Mouse (Mus musculus): ENCODE data around the gene Anks1. TPM values are rescaled to one million over a fixed set of nuclear protein-coding genes. Genes with fewer than 3 reads are reported as not detected.

Gene Anks1
- polyA plus RNA-seq, 1 experiment, result 14.0 TPM

DNA sequence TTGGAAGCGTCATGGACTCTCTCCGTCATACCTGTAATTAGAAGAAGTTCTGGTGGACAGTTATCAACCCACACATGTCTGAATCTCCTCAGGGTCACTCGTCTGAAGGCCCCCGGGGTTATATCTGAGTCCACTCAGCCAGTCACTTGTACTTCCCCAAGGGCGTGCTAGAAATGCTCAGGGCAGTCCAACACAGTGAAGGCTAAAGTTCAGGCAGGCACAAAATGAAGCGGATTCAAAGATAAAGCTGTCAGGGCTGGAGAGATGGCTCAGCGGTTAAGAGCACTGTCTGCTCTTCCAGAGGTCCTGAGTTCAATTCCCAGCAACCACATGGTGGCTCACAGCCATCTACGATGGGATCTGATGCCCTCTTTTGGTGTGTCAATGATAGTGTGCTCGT is 168.9 kb downstream of the Anks1 start:
- no peak overlapping the region for H3K27ac ChIP-seq (replicated peaks; ENCODE audit: low read depth, low read length)
- H3K4me1 ChIP-seq (ENCODE audit: control insufficient read depth, insufficient read depth, insufficient read length, low read length), result no peaks in the 10 kb centered on the region
- H3K4me3 ChIP-seq (ENCODE audit: insufficient read depth, low read depth, low read length), result no peak overlapping the region

DNA sequence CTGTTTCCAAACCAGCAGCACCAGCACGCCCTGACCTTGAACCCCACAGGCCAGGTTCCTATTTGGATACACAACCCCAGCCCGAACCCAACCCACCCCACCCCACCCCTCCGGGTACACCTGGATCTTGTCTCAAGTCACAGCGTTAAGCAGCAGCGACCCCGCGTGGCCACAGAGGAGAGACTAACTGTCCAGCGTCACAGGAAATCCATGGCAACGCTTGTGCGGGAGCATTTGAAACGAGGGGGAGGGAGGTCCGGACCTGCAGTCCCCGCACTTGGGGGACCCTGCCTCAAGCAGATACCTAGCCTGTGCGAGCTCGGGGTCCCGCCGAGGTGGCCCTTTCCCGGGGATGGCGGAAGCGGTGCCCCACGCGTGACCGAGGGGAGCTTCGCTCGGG is 170.5 kb downstream of the Anks1 start:
- no peaks in the 10 kb centered on the region for H3K4me1 ChIP-seq (ENCODE audit: control insufficient read depth, insufficient read depth, insufficient read length, low read length)
- no peak overlapping the region for H3K27ac ChIP-seq (replicated peaks; ENCODE audit: low read depth, low read length)
- peak overlapping the region; percentile 56 for H3K4me3 ChIP-seq (ENCODE audit: insufficient read depth, low read depth, low read length)

GRCm38 (mm10) chr17:28080045-28080816 is 171.1 kb downstream of the Anks1 start, which contains the start of gene Tcp11:
Gene Tcp11, minus strand, starts transcription at chr17:28080639.
- Histone ChIP-seq H3K27ac (replicated peaks; ENCODE audit: low read depth, low read length) (no peak within 1 kb of the TSS), H3K4me1 (ENCODE audit: control insufficient read depth, insufficient read depth, insufficient read length, low read length) (no peaks in the 10 kb centered on the region), H3K4me3 (ENCODE audit: insufficient read depth, low read depth, low read length) (peak within 1 kb of the TSS; percentile 56)

GRCm38 (mm10) chr17:28080817-28081165 is 171.7 kb downstream of the Anks1 start:
- H3K4me1 ChIP-seq (ENCODE audit: control insufficient read depth, insufficient read depth, insufficient read length, low read length), result no peaks in the 10 kb centered on the region
- H3K4me3 ChIP-seq (ENCODE audit: insufficient read depth, low read depth, low read length), result no peak overlapping the region
- H3K27ac ChIP-seq (replicated peaks; ENCODE audit: low read depth, low read length), result no peak overlapping the region

GRCm38 (mm10) chr17:28081385-28081784 is 172.3 kb downstream of the Anks1 start:
- Histone ChIP-seq H3K27ac (replicated peaks; ENCODE audit: low read depth, low read length) (no peak overlapping the region), H3K4me3 (ENCODE audit: insufficient read depth, low read depth, low read length) (no peak overlapping the region), H3K4me1 (ENCODE audit: control insufficient read depth, insufficient read depth, insufficient read length, low read length) (no peaks in the 10 kb centered on the region)

DNA sequence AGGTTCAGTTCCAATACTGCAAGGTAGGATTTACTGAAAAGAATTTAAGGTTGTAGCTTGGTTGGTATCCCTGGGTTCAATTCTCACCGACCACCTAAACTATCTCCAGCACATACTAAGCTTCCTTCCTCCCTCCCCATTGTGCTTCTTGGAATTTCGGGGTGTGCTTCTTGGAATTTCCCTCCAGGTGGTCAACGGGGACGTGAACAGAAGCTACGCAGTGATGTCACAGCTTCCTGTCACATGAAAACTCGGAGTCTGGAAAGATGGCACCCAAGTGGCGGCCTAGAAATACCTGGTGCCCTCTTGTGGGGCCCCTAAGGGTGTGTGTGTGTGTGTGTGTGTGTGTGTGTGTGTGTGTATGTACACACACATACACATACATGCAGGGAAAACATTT is 172.8 kb downstream of the Anks1 start:
- Histone ChIP-seq H3K4me1 (ENCODE audit: control insufficient read depth, insufficient read depth, insufficient read length, low read length) (no peaks in the 10 kb centered on the region), H3K27ac (replicated peaks; ENCODE audit: low read depth, low read length) (no peak overlapping the region), H3K4me3 (ENCODE audit: insufficient read depth, low read depth, low read length) (no peak overlapping the region)

GRCm38 (mm10) chr17:28082863-28083262 is 173.8 kb downstream of the Anks1 start:
- Histone ChIP-seq H3K4me3 (ENCODE audit: insufficient read depth, low read depth, low read length) (no peak overlapping the region), H3K27ac (replicated peaks; ENCODE audit: low read depth, low read length) (no peak overlapping the region)

DNA sequence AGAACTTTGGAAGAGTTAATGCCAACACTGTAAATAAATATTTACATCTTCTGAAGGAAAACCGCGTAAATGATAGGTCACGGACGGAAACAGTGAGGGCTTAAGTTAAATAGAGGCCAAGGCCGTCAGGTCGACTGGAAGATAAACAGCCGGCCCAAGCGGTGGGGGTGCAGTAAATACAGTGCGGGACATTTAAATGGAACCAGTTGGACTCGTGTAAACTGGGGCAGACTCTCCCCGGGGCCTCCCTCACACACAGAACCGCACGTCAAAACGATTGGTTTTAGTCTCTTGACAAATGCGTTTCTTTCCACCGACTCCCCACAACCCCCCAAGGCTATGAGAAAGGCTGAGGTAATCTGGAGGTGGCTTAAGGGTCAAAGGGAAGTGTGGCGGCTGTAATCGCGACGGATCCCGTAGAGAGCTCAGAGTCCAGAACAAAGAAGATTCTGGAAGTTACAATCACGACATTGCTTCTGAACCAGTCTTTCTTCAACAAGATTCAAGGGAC is 175.3 kb downstream of the Anks1 start:
- Histone ChIP-seq H3K4me3 (ENCODE audit: insufficient read depth, low read depth, low read length) (no peak overlapping the region), H3K27ac (replicated peaks; ENCODE audit: low read depth, low read length) (no peak overlapping the region), H3K4me1 (ENCODE audit: control insufficient read depth, insufficient read depth, insufficient read length, low read length) (no peaks in the 10 kb centered on the region)

More at GRCm38 (mm10) chr17:28082863-28083262, 173.8 kb downstream of the Anks1 start:
- no peaks in the 10 kb centered on the region for H3K4me1 ChIP-seq (ENCODE audit: control insufficient read depth, insufficient read depth, insufficient read length, low read length)

GRCm38 (mm10) chr17:28084964-28085363 is 175.9 kb downstream of the Anks1 start:
- H3K4me3 ChIP-seq (ENCODE audit: insufficient read depth, low read depth, low read length), result no peak overlapping the region
- H3K27ac ChIP-seq (replicated peaks; ENCODE audit: low read depth, low read length), result no peak overlapping the region
- H3K4me1 ChIP-seq (ENCODE audit: control insufficient read depth, insufficient read depth, insufficient read length, low read length), result no peaks in the 10 kb centered on the region

DNA sequence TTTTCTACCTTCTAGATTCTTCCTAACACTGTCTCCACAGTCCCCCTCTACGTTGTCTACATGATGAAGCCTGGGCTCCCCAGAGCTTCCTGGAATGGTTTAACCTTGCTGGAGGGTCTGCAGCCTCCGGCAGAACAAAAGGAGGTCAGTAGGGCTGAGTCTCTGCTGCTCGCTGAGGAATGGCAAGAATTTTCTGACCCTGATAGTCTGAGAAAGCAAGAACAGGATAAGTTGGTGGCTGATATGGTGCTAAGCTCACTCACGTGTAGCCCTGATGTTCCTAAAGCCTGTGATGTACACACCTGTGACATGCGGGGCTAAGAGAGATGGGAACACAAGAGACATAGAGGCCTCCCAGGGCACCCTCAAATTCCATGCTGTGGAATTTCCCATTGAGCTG is 178.3 kb downstream of the Anks1 start:
- Histone ChIP-seq H3K27ac (replicated peaks; ENCODE audit: low read depth, low read length) (no peak overlapping the region), H3K4me1 (ENCODE audit: control insufficient read depth, insufficient read depth, insufficient read length, low read length) (no peaks in the 10 kb centered on the region), H3K4me3 (ENCODE audit: insufficient read depth, low read depth, low read length) (no peak overlapping the region)

- no peak overlapping the region for H3K4me3 ChIP-seq (ENCODE audit: insufficient read depth, low read depth, low read length)
- H3K4me1 ChIP-seq (ENCODE audit: control insufficient read depth, insufficient read depth, insufficient read length, low read length), result no peaks in the 10 kb centered on the region
- H3K27ac ChIP-seq (replicated peaks; ENCODE audit: low read depth, low read length), result no peak overlapping the region
Observed at GRCm38 (mm10) chr17:28088718-28089117, 179.6 kb downstream of the Anks1 start.

DNA sequence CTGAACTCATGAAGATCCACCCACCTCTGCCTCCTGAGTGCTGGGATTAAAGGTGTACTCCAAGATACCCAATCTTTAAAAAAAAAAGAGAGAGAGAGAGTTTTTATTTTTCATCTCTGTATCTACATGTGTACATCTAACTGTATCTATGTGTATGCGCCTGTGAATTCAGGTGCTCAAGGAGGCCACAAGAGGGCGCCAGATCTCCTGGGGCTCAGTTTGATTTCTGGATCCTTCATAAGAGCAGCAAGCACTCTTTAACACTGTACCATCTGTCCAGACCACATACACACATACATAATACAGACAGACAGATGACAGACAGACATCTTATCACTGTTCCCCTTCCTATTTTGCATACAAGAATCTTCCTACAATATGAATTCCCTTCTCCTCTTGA is 183.2 kb downstream of the Anks1 start:
- H3K4me1 ChIP-seq (ENCODE audit: control insufficient read depth, insufficient read depth, insufficient read length, low read length), result no peaks in the 10 kb centered on the region
- H3K27ac ChIP-seq (replicated peaks; ENCODE audit: low read depth, low read length), result no peak overlapping the region
- H3K4me3 ChIP-seq (ENCODE audit: insufficient read depth, low read depth, low read length), result no peak overlapping the region

DNA sequence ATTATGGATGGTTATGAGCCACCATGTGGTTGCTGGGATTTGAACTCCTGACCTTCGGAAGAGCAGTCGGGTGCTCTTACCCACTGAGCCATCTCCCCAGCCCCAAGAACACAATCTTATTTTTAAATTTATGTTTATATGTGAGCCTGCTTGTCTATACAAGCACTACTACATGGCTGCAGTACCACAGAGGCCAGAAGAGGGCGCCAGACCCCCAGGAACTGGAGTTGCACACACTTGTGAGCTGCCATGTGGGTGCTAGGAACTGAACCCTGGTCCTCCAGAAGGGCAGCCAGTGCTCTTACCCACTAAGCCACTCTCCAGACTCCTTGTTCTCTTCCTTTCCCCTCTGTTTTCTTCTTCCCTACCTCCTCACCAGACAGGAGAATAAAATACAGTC is 184.7 kb downstream of the Anks1 start:
- Histone ChIP-seq H3K27ac (replicated peaks; ENCODE audit: low read depth, low read length) (no peak overlapping the region), H3K4me3 (ENCODE audit: insufficient read depth, low read depth, low read length) (no peak overlapping the region), H3K4me1 (ENCODE audit: control insufficient read depth, insufficient read depth, insufficient read length, low read length) (no peaks in the 10 kb centered on the region)

- Histone ChIP-seq H3K4me1 (ENCODE audit: control insufficient read depth, insufficient read depth, insufficient read length, low read length) (no peaks in the 10 kb centered on the region), H3K27ac (replicated peaks; ENCODE audit: low read depth, low read length) (no peak overlapping the region), H3K4me3 (ENCODE audit: insufficient read depth, low read depth, low read length) (no peak overlapping the region)
Observed at GRCm38 (mm10) chr17:28096418-28096817, 187.3 kb downstream of the Anks1 start.

- no peaks in the 10 kb centered on the region for H3K4me1 ChIP-seq (ENCODE audit: control insufficient read depth, insufficient read depth, insufficient read length, low read length)
- no peak overlapping the region for H3K4me3 ChIP-seq (ENCODE audit: insufficient read depth, low read depth, low read length)
- no peak overlapping the region for H3K27ac ChIP-seq (replicated peaks; ENCODE audit: low read depth, low read length)
Observed at GRCm38 (mm10) chr17:28097308-28097707, 188.2 kb downstream of the Anks1 start.

DNA sequence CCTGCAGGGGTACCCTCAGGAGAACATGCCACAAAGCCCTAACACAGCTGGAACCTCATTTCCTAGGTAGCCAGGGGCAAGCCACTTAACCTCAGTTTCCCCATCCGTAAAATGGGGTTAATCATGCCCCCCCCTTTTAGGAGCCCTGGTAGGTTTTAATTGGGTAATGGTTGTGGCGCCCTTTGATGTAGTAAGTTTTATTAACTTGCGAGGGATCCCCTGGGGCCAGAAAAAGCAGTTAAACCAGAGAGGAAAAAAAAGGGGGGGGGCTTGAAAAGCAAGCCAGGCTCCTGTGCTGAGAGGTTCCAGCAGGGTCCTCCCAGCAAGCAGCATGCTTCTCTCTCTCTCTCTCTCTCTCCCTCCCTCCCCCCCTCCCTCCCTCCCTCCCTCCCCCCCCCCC is 190.0 kb downstream of the Anks1 start:
- Histone ChIP-seq H3K4me3 (ENCODE audit: insufficient read depth, low read depth, low read length) (no peak overlapping the region), H3K27ac (replicated peaks; ENCODE audit: low read depth, low read length) (no peak overlapping the region), H3K4me1 (ENCODE audit: control insufficient read depth, insufficient read depth, insufficient read length, low read length) (no peaks in the 10 kb centered on the region)
